Mouse (Mus musculus): ENCODE measurements around the gene Il1rl1.

Gene Il1rl1

GRCm38 (mm10) chr1:40437340-40437739, 8.0 kb downstream of the Il1rl1 start:
- no peak for DNase-seq (ENCODE audit: low spot score in 2 of 2)

GRCm38 (mm10) chr1:40439504-40439903, 10.1 kb downstream of the Il1rl1 start:
- DNase-seq (ENCODE audit: low spot score in 2 of 2): no peak

- no peak for DNase-seq (ENCODE audit: low spot score in 2 of 2)
These were observed 15.4 kb downstream of the Il1rl1 start for GRCm38 (mm10) chr1:40444800-40445199.

GRCm38 (mm10) chr1:40465477-40466430, 36.4 kb downstream of the Il1rl1 start, which contains the start of gene Il18r1:
TSS of gene Il18r1 (plus strand) at chr1:40465552.
- no peak for DNase-seq (ENCODE audit: low spot score in 2 of 2)

GRCm38 (mm10) chr1:40467306-40467705, 37.9 kb downstream of the Il1rl1 start:
- no peak for DNase-seq (ENCODE audit: low spot score in 2 of 2)

GRCm38 (mm10) chr1:40468805-40469204, 39.4 kb downstream of the Il1rl1 start:
- no peak for DNase-seq (ENCODE audit: low spot score in 2 of 2)

- no peak for DNase-seq (ENCODE audit: low spot score in 2 of 2)
These were observed 40.5 kb downstream of the Il1rl1 start for GRCm38 (mm10) chr1:40469900-40470299.

GRCm38 (mm10) chr1:40472401-40472800, 43.0 kb downstream of the Il1rl1 start:
- no peak for DNase-seq (ENCODE audit: low spot score in 2 of 2)

GRCm38 (mm10) chr1:40473640-40474039, 44.3 kb downstream of the Il1rl1 start:
- DNase-seq (ENCODE audit: low spot score in 2 of 2): no peak

GRCm38 (mm10) chr1:40474336-40474735, 45.0 kb downstream of the Il1rl1 start:
- no peak for DNase-seq (ENCODE audit: low spot score in 2 of 2)

- no peak for DNase-seq (ENCODE audit: low spot score in 2 of 2)
These were observed 46.3 kb downstream of the Il1rl1 start for GRCm38 (mm10) chr1:40475697-40476096.

- no peak for DNase-seq (ENCODE audit: low spot score in 2 of 2)
These were observed 47.4 kb downstream of the Il1rl1 start for GRCm38 (mm10) chr1:40476756-40477155.

- DNase-seq (ENCODE audit: low spot score in 2 of 2): no peak
These were observed 50.1 kb downstream of the Il1rl1 start for GRCm38 (mm10) chr1:40479505-40479923.

GRCm38 (mm10) chr1:40494594-40494993, 65.2 kb downstream of the Il1rl1 start:
- DNase-seq (ENCODE audit: low spot score in 2 of 2): no peak

- no peak for DNase-seq (ENCODE audit: low spot score in 2 of 2)
These were observed 70.3 kb downstream of the Il1rl1 start for GRCm38 (mm10) chr1:40499708-40500107.

- no peak for DNase-seq (ENCODE audit: low spot score in 2 of 2)
These were observed 71.8 kb downstream of the Il1rl1 start for GRCm38 (mm10) chr1:40501126-40501525.

GRCm38 (mm10) chr1:40501546-40502398, 72.4 kb downstream of the Il1rl1 start:
- no peak for DNase-seq (ENCODE audit: low spot score in 2 of 2)

- DNase-seq (ENCODE audit: low spot score in 2 of 2): no peak
These were observed 75.2 kb downstream of the Il1rl1 start for GRCm38 (mm10) chr1:40504548-40504947.

Measured in frontal cortex, postnatal 10 days (tissue).